Mouse (Mus musculus): ENCODE data around the gene Palm2. TPM values are rescaled to one million over a fixed set of nuclear protein-coding genes. Genes with fewer than 3 reads are reported as not detected.

Palm2 gene
- polyA plus RNA-seq, 1 experiment = not detected

GRCm38 (mm10) chr4:57703574-57704470 lies 269.8 kb downstream of the Palm2 start:
- TF ChIP-seq GATA1 (IDR thresholded peaks at IDR 0.05; ENCODE audit: borderline replicate concordance, low read length) (no peak), FLI1 (IDR thresholded peaks at IDR 0.05; ENCODE audit: low read length) (no peak)
- peaks cover 7% of the 10 kb centered on the region for H3K4me1 ChIP-seq
- H3K9me3 ChIP-seq = no peaks in the 10 kb centered on the region
- no peaks in the 10 kb centered on the region for H3K36me3 ChIP-seq (replicated peaks; ENCODE audit: low read length)
- H3K4me3 ChIP-seq (replicated peaks) = no peak overlapping the region
- H3K27me3 ChIP-seq (replicated peaks) = peaks cover 8% of the 10 kb centered on the region

GRCm38 (mm10) chr4:57704575-57704974 lies 270.5 kb downstream of the Palm2 start:
- Histone ChIP-seq H3K27me3 (replicated peaks) (peaks cover 8% of the 10 kb centered on the region), H3K9me3 (no peaks in the 10 kb centered on the region), H3K4me1 (peaks cover 7% of the 10 kb centered on the region), H3K36me3 (replicated peaks; ENCODE audit: low read length) (no peaks in the 10 kb centered on the region), H3K4me3 (replicated peaks) (no peak overlapping the region)
- TF ChIP-seq FLI1 (IDR thresholded peaks at IDR 0.05; ENCODE audit: low read length) (no peak), GATA1 (IDR thresholded peaks at IDR 0.05; ENCODE audit: borderline replicate concordance, low read length) (no peak)

- TF ChIP-seq GATA1 (IDR thresholded peaks at IDR 0.05; ENCODE audit: borderline replicate concordance, low read length) = no peak
- no peak for TF ChIP-seq FLI1 (IDR thresholded peaks at IDR 0.05; ENCODE audit: low read length)
- Histone ChIP-seq H3K4me3 (replicated peaks) (no peak overlapping the region), H3K4me1 (no peaks in the 10 kb centered on the region), H3K36me3 (replicated peaks; ENCODE audit: low read length) (no peaks in the 10 kb centered on the region), H3K9me3 (no peaks in the 10 kb centered on the region), H3K27me3 (replicated peaks) (no peaks in the 10 kb centered on the region)
Observed at GRCm38 (mm10) chr4:57715849-57716248, 281.8 kb downstream of the Palm2 start.

DNA sequence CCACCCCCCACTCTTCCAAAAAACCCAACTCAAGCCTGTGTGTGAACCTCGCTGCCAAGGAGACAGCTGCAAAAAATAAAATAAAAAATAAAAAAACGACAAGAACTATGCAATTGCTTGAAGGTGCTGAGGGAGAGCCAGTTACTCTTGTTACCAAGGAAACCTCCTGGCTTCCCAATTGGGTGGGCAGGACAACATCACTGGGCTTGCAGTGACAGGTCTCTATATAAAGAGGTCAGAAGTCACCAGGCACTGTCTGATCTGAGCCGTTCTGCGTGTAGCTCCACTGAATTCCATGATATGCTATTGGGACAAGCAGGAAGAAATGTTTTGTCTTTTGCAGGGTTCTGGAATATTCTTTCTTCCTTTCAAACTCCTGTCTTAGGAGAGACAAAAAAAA lies 282.7 kb downstream of the Palm2 start:
- Histone ChIP-seq H3K4me1 (no peaks in the 10 kb centered on the region), H3K9me3 (no peaks in the 10 kb centered on the region), H3K36me3 (replicated peaks; ENCODE audit: low read length) (no peaks in the 10 kb centered on the region), H3K27me3 (replicated peaks) (no peaks in the 10 kb centered on the region), H3K4me3 (replicated peaks) (no peak overlapping the region)
- no peak for TF ChIP-seq FLI1 (IDR thresholded peaks at IDR 0.05; ENCODE audit: low read length)
- TF ChIP-seq GATA1 (IDR thresholded peaks at IDR 0.05; ENCODE audit: borderline replicate concordance, low read length) = no peak

DNA sequence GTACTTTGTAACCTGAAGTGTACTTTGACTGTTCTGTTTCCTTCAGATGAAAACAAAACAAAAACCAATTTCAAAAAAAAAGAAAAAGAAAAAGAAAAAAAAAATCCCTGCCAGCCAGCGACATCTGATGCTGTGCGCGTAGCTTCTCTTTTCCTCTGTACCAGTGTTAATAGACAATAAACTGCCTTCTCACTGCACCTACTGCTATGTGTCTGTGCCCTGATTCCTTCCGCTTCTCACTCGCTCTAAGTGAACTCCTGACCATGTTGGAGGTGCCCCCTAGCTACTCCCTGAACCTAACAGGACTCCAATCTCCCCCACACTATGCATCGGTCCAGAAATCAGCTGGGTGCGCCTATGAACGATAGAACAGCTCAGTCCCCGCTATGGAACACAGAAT lies 283.3 kb downstream of the Palm2 start, which contains the start of gene Akap2:
Gene Akap2 (plus strand): TSS at position 304 of the 400 bp plus-strand sequence.
- TF ChIP-seq GATA1 (IDR thresholded peaks at IDR 0.05; ENCODE audit: borderline replicate concordance, low read length) (no peak), FLI1 (IDR thresholded peaks at IDR 0.05; ENCODE audit: low read length) (no peak)
- no peaks in the 10 kb centered on the region for H3K9me3 ChIP-seq
- no peaks in the 10 kb centered on the region for H3K36me3 ChIP-seq (replicated peaks; ENCODE audit: low read length)
- H3K27me3 ChIP-seq (replicated peaks) = no peaks in the 10 kb centered on the region
- H3K4me3 ChIP-seq (replicated peaks) = no peak within 1 kb of the TSS
- no peaks in the 10 kb centered on the region for H3K4me1 ChIP-seq

DNA sequence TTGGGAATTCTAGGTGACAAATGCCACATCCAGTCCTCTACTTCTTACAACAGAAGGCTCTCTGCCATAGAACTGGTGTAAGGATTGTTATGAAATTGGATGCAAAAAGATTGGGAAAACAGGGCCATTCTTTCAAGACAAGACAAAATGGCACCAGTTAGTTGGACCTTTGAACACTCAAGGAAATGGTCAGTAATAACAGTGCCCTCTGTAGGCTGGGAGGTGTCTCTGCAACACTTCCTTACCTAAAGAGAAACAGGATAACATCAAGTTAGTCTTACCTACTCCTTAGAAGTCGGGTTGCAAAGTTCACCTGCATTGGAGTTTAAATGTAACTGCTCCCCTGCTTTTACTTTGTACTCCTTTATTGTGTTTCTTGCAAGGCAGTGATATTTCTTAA lies 285.3 kb downstream of the Palm2 start:
- Histone ChIP-seq H3K36me3 (replicated peaks; ENCODE audit: low read length) (no peaks in the 10 kb centered on the region), H3K4me3 (replicated peaks) (no peak overlapping the region), H3K27me3 (replicated peaks) (no peaks in the 10 kb centered on the region), H3K4me1 (no peaks in the 10 kb centered on the region), H3K9me3 (no peaks in the 10 kb centered on the region)
- no peak for TF ChIP-seq FLI1 (IDR thresholded peaks at IDR 0.05; ENCODE audit: low read length)
- TF ChIP-seq GATA1 (IDR thresholded peaks at IDR 0.05; ENCODE audit: borderline replicate concordance, low read length) = no peak

DNA sequence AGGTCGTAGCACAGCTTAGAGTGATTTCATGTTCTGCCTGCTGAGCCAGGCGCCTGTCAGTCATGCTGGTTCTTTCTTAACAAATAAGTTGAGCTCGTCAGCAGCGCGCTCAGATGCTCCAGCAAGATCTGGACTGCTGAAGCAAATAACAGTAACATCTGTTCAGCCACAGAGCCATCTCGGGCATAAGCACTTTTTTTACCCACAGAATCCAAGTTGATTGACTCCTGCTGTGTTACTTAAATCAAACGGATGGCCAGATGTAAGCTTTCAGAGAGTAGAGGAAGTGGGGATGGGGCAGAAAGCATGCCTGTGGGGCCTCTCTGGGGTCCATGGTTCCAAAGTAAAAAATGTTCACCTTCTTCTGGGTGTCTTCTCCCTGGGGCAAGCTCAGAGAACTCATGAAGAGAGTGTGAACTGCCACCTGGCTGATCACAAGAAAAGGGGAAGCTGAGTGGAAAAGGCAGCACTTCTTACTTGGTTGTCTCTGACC lies 286.9 kb downstream of the Palm2 start:
- no peaks in the 10 kb centered on the region for H3K27me3 ChIP-seq (replicated peaks)
- no peaks in the 10 kb centered on the region for H3K9me3 ChIP-seq
- TF ChIP-seq GATA1 (IDR thresholded peaks at IDR 0.05; ENCODE audit: borderline replicate concordance, low read length) (no peak), FLI1 (IDR thresholded peaks at IDR 0.05; ENCODE audit: low read length) (no peak)
- H3K36me3 ChIP-seq (replicated peaks; ENCODE audit: low read length) = no peaks in the 10 kb centered on the region
- H3K4me1 ChIP-seq = no peaks in the 10 kb centered on the region
- no peak overlapping the region for H3K4me3 ChIP-seq (replicated peaks)

DNA sequence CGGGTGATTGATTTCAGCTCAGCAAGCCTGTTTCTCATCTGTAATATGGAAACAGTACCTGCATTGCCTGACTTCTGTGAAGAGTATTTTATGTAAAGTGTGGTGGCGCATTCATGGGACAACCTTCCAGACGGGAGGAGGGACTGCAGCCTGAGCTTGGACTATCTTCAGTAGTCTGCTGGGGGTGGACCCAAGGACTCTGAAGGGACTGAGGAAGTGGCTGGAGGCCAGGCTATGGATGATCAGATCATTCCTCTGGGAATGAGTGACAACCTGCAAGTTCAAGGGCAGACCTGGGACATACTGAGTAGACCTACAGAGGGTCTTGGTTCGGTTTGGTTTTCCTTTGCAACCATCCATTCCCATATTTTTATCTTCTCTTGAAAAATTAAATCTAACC lies 288.2 kb downstream of the Palm2 start:
- Histone ChIP-seq H3K9me3 (no peaks in the 10 kb centered on the region), H3K4me3 (replicated peaks) (no peak overlapping the region), H3K27me3 (replicated peaks) (no peaks in the 10 kb centered on the region), H3K36me3 (replicated peaks; ENCODE audit: low read length) (no peaks in the 10 kb centered on the region), H3K4me1 (no peaks in the 10 kb centered on the region)
- TF ChIP-seq FLI1 (IDR thresholded peaks at IDR 0.05; ENCODE audit: low read length) (no peak), GATA1 (IDR thresholded peaks at IDR 0.05; ENCODE audit: borderline replicate concordance, low read length) (no peak)

GRCm38 (mm10) chr4:57723659-57724058 lies 289.6 kb downstream of the Palm2 start:
- Histone ChIP-seq H3K27me3 (replicated peaks) (no peaks in the 10 kb centered on the region), H3K36me3 (replicated peaks; ENCODE audit: low read length) (no peaks in the 10 kb centered on the region), H3K4me3 (replicated peaks) (no peak overlapping the region), H3K4me1 (no peaks in the 10 kb centered on the region), H3K9me3 (no peaks in the 10 kb centered on the region)
- no peak for TF ChIP-seq FLI1 (IDR thresholded peaks at IDR 0.05; ENCODE audit: low read length)
- no peak for TF ChIP-seq GATA1 (IDR thresholded peaks at IDR 0.05; ENCODE audit: borderline replicate concordance, low read length)

GRCm38 (mm10) chr4:57725569-57725968 lies 291.5 kb downstream of the Palm2 start:
- TF ChIP-seq GATA1 (IDR thresholded peaks at IDR 0.05; ENCODE audit: borderline replicate concordance, low read length) (no peak), FLI1 (IDR thresholded peaks at IDR 0.05; ENCODE audit: low read length) (no peak)
- H3K36me3 ChIP-seq (replicated peaks; ENCODE audit: low read length) = no peaks in the 10 kb centered on the region
- H3K27me3 ChIP-seq (replicated peaks) = peaks cover 4% of the 10 kb centered on the region
- no peaks in the 10 kb centered on the region for H3K9me3 ChIP-seq
- H3K4me3 ChIP-seq (replicated peaks) = no peak overlapping the region
- H3K4me1 ChIP-seq = 0 out of 2 replicates have a peak, but pooled peaks cover under 1% of the 10 kb centered on the region
